Mouse (Mus musculus) hindbrain, embryonic 15.5 days (tissue): ENCODE results near the gene Gpr25. TPM values are rescaled to one million over a fixed set of nuclear protein-coding genes. Genes with fewer than 3 reads are reported as not detected.

ENCODE experiments used
- ATAC-seq: fragments of 200-750 bp; cut with Nextera tagmentation; 2 replicates; pipeline ENCODE4 v1.8.0; 2017; ENCODE audit warnings: low read depth, moderate number of reproducible peaks, moderate TSS enrichment; ENCODE audit not compliant: low FRiP score
- H3K27ac ChIP-seq: fragments of 300-500 bp; sonication (generic); replicated peaks from 2 replicates; pipeline ENCODE4 v1.5.1; 2015; ENCODE audit warnings: mild to moderate bottlenecking, inconsistent platforms
- H3K27me3 ChIP-seq: fragments of 300-500 bp; sonication (generic); 2 replicates; pipeline ENCODE4 v1.6.1; 2015; ENCODE audit warnings: control low read depth, inconsistent platforms
- H3K36me3 ChIP-seq: fragments of 300-500 bp; sonication (generic); 2 replicates; pipeline ENCODE4 v1.6.1; 2015; ENCODE audit warnings: control low read depth, inconsistent platforms
- H3K4me1 ChIP-seq: fragments of 300-500 bp; sonication (generic); replicated peaks from 2 replicates; pipeline ENCODE4 v1.6.1; 2015; ENCODE audit warnings: control low read depth, inconsistent platforms
- H3K4me2 ChIP-seq: fragments of 300-500 bp; sonication (generic); 2 replicates; pipeline ENCODE4 v1.6.1; 2015; ENCODE audit warnings: moderate library complexity, mild to moderate bottlenecking, inconsistent platforms
- H3K4me3 ChIP-seq: fragments of 300-500 bp; sonication (generic); 2 replicates; pipeline ENCODE4 v1.5.1; 2015; ENCODE audit warnings: mild to moderate bottlenecking, inconsistent platforms
- H3K9ac ChIP-seq: fragments of 300-500 bp; sonication (generic); 2 replicates; pipeline ENCODE4 v1.6.1; 2015; ENCODE audit warnings: inconsistent platforms
- H3K9me3 ChIP-seq: fragments of 300-500 bp; sonication (generic); 2 replicates; pipeline ENCODE4 v1.6.1; 2016; ENCODE audit warnings: control low read depth, inconsistent platforms
- WGBS: fragments of 180-500 bp; shearing (Covaris S2); methylation state at CpG from one replicate; pipeline ENCODE4 v1.1.7; 2015; 5-methylcytosine and 5-hydroxymethylcytosine counted together
- polyA plus RNA-seq: library from polyadenylated mRNA; unstranded; fragments of >200 nt; fragmentation: Nextera tagmentation; extraction: Ambion mirVana; gene quantifications from 2 replicates; pipeline ENCODE4 v1.2.1, GENCODE M21; 2015

Gpr25 gene
- polyA plus RNA-seq, 1 experiment from 2014 or later, result 1.1 TPM

GRCm38 (mm10) chr1:136232285-136232926 lies 28.3 kb downstream of the Gpr25 start:
- peaks cover 59% of the 10 kb centered on the region for H3K4me1 ChIP-seq
- no peak for ATAC-seq
- H3K27ac ChIP-seq, result no peak overlapping the region
- no peaks in the 10 kb centered on the region for H3K9me3 ChIP-seq
- H3K4me2 ChIP-seq, result peak overlapping the region; percentile 90
- no peak overlapping the region for H3K9ac ChIP-seq
- H3K36me3 ChIP-seq, result no peaks in the 10 kb centered on the region
- no peaks in the 10 kb centered on the region for H3K27me3 ChIP-seq
- H3K4me3 ChIP-seq, result peak overlapping the region; percentile 60
- under 1% methylated on average over 9 of the region's 9 CpGs for WGBS

- no peak overlapping the region for H3K9ac ChIP-seq
- no peaks in the 10 kb centered on the region for H3K9me3 ChIP-seq
- peak overlapping the region; percentile 60; the same call in 1 of the 2 replicates for H3K4me3 ChIP-seq
- peaks cover 59% of the 10 kb centered on the region for H3K4me1 ChIP-seq
- no peak overlapping the region for H3K27ac ChIP-seq
- ATAC-seq, result no peak
- WGBS, result 6% methylated on average over 6 of the region's 6 CpGs
- no peaks in the 10 kb centered on the region for H3K27me3 ChIP-seq
- H3K4me2 ChIP-seq, result peak overlapping the region; percentile 90
- no peaks in the 10 kb centered on the region for H3K36me3 ChIP-seq
Observed at GRCm38 (mm10) chr1:136231596-136231995, 29.1 kb downstream of the Gpr25 start.

GRCm38 (mm10) chr1:136230201-136230600 lies 30.5 kb downstream of the Gpr25 start:
- Histone ChIP-seq H3K4me1 (peaks cover 64% of the 10 kb centered on the region), H3K4me2 (no peak overlapping the region), H3K9ac (no peak overlapping the region)

GRCm38 (mm10) chr1:136229040-136229373 lies 31.7 kb downstream of the Gpr25 start:
- H3K9me3 ChIP-seq, result no peaks in the 10 kb centered on the region
- H3K27ac ChIP-seq, result no peak overlapping the region
- no peaks in the 10 kb centered on the region for H3K27me3 ChIP-seq
- H3K4me3 ChIP-seq, result no peak overlapping the region
- H3K4me1 ChIP-seq, result peaks cover 59% of the 10 kb centered on the region
- H3K9ac ChIP-seq, result no peak overlapping the region
- no peaks in the 10 kb centered on the region for H3K36me3 ChIP-seq
- ATAC-seq, result no peak
- no peak overlapping the region for H3K4me2 ChIP-seq
- 21% methylated on average over 6 of the region's 6 CpGs for WGBS

More at GRCm38 (mm10) chr1:136230201-136230600, 30.5 kb downstream of the Gpr25 start:
- no peak overlapping the region for H3K27ac ChIP-seq
- ATAC-seq, result no peak
- H3K36me3 ChIP-seq, result no peaks in the 10 kb centered on the region
- H3K9me3 ChIP-seq, result no peaks in the 10 kb centered on the region
- no peaks in the 10 kb centered on the region for H3K27me3 ChIP-seq
- no peak overlapping the region for H3K4me3 ChIP-seq
- 38% methylated on average over 11 of the region's 11 CpGs for WGBS

- no peak overlapping the region for H3K9ac ChIP-seq
- no peak overlapping the region for H3K27ac ChIP-seq
- no peaks in the 10 kb centered on the region for H3K27me3 ChIP-seq
- no peak overlapping the region for H3K4me3 ChIP-seq
- ATAC-seq, result no peak
- H3K9me3 ChIP-seq, result no peaks in the 10 kb centered on the region
- no peaks in the 10 kb centered on the region for H3K36me3 ChIP-seq
- WGBS, result 10% methylated on average over 13 of the region's 13 CpGs
- H3K4me1 ChIP-seq, result peaks cover 54% of the 10 kb centered on the region
- H3K4me2 ChIP-seq, result 0 out of 2 replicates have a peak overlapping the region, but pooled peaks have one; percentile 9
Observed at GRCm38 (mm10) chr1:136228328-136229039, 32.2 kb downstream of the Gpr25 start.

- no peak for ATAC-seq
- no peak overlapping the region for H3K9ac ChIP-seq
- no peak overlapping the region for H3K4me3 ChIP-seq
- no peak overlapping the region for H3K27ac ChIP-seq
- H3K36me3 ChIP-seq, result no peaks in the 10 kb centered on the region
- WGBS, result 49% methylated on average over 4 of the region's 4 CpGs
- H3K4me2 ChIP-seq, result no peak overlapping the region
- no peaks in the 10 kb centered on the region for H3K27me3 ChIP-seq
- peaks cover 48% of the 10 kb centered on the region for H3K4me1 ChIP-seq
- no peaks in the 10 kb centered on the region for H3K9me3 ChIP-seq
Observed at GRCm38 (mm10) chr1:136227870-136228269, 32.8 kb downstream of the Gpr25 start.

- H3K4me1 ChIP-seq, result peaks cover 35% of the 10 kb centered on the region
Observed at GRCm38 (mm10) chr1:136226626-136227025, 34.0 kb downstream of the Gpr25 start.

GRCm38 (mm10) chr1:136225846-136226245 lies 34.8 kb downstream of the Gpr25 start:
- Histone ChIP-seq H3K36me3 (no peaks in the 10 kb centered on the region), H3K4me1 (peaks cover 30% of the 10 kb centered on the region), H3K27ac (no peak overlapping the region), H3K4me2 (no peak overlapping the region), H3K4me3 (no peak overlapping the region), H3K9ac (no peak overlapping the region), H3K27me3 (no peaks in the 10 kb centered on the region), H3K9me3 (no peaks in the 10 kb centered on the region)
- 82% methylated on average over 8 of the region's 8 CpGs for WGBS
- ATAC-seq, result no peak

More at GRCm38 (mm10) chr1:136226626-136227025, 34.0 kb downstream of the Gpr25 start:
- WGBS, result 95% methylated on average over 8 of the region's 8 CpGs
- Histone ChIP-seq H3K4me3 (no peak overlapping the region), H3K27me3 (no peaks in the 10 kb centered on the region), H3K9ac (no peak overlapping the region), H3K9me3 (no peaks in the 10 kb centered on the region), H3K27ac (no peak overlapping the region), H3K36me3 (no peaks in the 10 kb centered on the region), H3K4me2 (no peak overlapping the region)
- ATAC-seq, result no peak

- Histone ChIP-seq H3K4me2 (no peak overlapping the region), H3K9ac (no peak overlapping the region), H3K9me3 (no peaks in the 10 kb centered on the region), H3K27ac (no peak overlapping the region), H3K27me3 (no peaks in the 10 kb centered on the region), H3K36me3 (no peaks in the 10 kb centered on the region), H3K4me3 (no peak overlapping the region), H3K4me1 (peaks cover 20% of the 10 kb centered on the region)
- 89% methylated on average over 10 of the region's 10 CpGs for WGBS
- 0 out of 2 replicates have a peak, but pooled peaks have one; percentile 1 for ATAC-seq
Observed at GRCm38 (mm10) chr1:136223758-136224342, 36.8 kb downstream of the Gpr25 start.

- Histone ChIP-seq H3K27me3 (no peaks in the 10 kb centered on the region), H3K36me3 (no peaks in the 10 kb centered on the region), H3K4me2 (no peak overlapping the region), H3K4me1 (peaks cover 7% of the 10 kb centered on the region), H3K9ac (no peak overlapping the region), H3K9me3 (no peaks in the 10 kb centered on the region), H3K4me3 (no peak overlapping the region), H3K27ac (no peak overlapping the region)
- 85% methylated on average over 10 of the region's 10 CpGs for WGBS
- ATAC-seq, result no peak
Observed at GRCm38 (mm10) chr1:136222386-136222785, 38.3 kb downstream of the Gpr25 start.

GRCm38 (mm10) chr1:136220037-136220871 lies 40.4 kb downstream of the Gpr25 start:
- H3K36me3 ChIP-seq, result no peaks in the 10 kb centered on the region
- no peak for ATAC-seq
- 86% methylated on average over 10 of the region's 10 CpGs for WGBS
- no peak overlapping the region for H3K4me2 ChIP-seq
- H3K4me1 ChIP-seq, result peaks cover 3% of the 10 kb centered on the region
- no peaks in the 10 kb centered on the region for H3K9me3 ChIP-seq
- no peak overlapping the region for H3K4me3 ChIP-seq
- no peak overlapping the region for H3K27ac ChIP-seq
- no peaks in the 10 kb centered on the region for H3K27me3 ChIP-seq
- H3K9ac ChIP-seq, result no peak overlapping the region
